Mouse (Mus musculus): ENCODE data around the gene Msl2.

The Msl2 gene

GRCm38 (mm10) chr9:101075091-101075581 lies 1.2 kb downstream of the Msl2 start:
- no peak for DNase-seq

- no peak for DNase-seq
Measured at GRCm38 (mm10) chr9:101075694-101076093, 1.8 kb downstream of the Msl2 start.

- no peak for DNase-seq
Measured at GRCm38 (mm10) chr9:101076095-101076875, 2.4 kb downstream of the Msl2 start.

GRCm38 (mm10) chr9:101077486-101077885 lies 3.6 kb downstream of the Msl2 start:
- DNase-seq, result no peak

- no peak for DNase-seq
Measured at GRCm38 (mm10) chr9:101078579-101078978, 4.7 kb downstream of the Msl2 start.

- no peak for DNase-seq
Measured at GRCm38 (mm10) chr9:101080046-101080685, 6.3 kb downstream of the Msl2 start.

GRCm38 (mm10) chr9:101083728-101084127 lies 9.8 kb downstream of the Msl2 start:
- DNase-seq, result no peak

- DNase-seq, result no peak
Measured at GRCm38 (mm10) chr9:101095425-101095824, 21.5 kb downstream of the Msl2 start.

GRCm38 (mm10) chr9:101096461-101096860 lies 22.6 kb downstream of the Msl2 start:
- no peak for DNase-seq

- no peak for DNase-seq
Measured at GRCm38 (mm10) chr9:101097542-101097941, 23.6 kb downstream of the Msl2 start.

- no peak for DNase-seq
Measured at GRCm38 (mm10) chr9:101099445-101099844, 25.5 kb downstream of the Msl2 start.

GRCm38 (mm10) chr9:101100163-101100562 lies 26.3 kb downstream of the Msl2 start:
- no peak for DNase-seq

- DNase-seq, result no peak
Measured at GRCm38 (mm10) chr9:101101547-101101946, 27.6 kb downstream of the Msl2 start.

- no peak for DNase-seq
Measured at GRCm38 (mm10) chr9:101102288-101102687, 28.4 kb downstream of the Msl2 start.

- no peak for DNase-seq
Measured at GRCm38 (mm10) chr9:101104931-101105330, 31.0 kb downstream of the Msl2 start.

- no peak for DNase-seq
Measured at GRCm38 (mm10) chr9:101105735-101106134, 31.8 kb downstream of the Msl2 start.

- DNase-seq, result peak; percentile 43
Measured at GRCm38 (mm10) chr9:101107386-101107785, 33.5 kb downstream of the Msl2 start.

- peak; percentile 9 for DNase-seq
Measured at GRCm38 (mm10) chr9:101110013-101110412, 36.1 kb downstream of the Msl2 start.

GRCm38 (mm10) chr9:101113317-101113716 lies 39.4 kb downstream of the Msl2 start:
- DNase-seq, result no peak

- no peak for DNase-seq
Measured at GRCm38 (mm10) chr9:101114182-101114884, 40.4 kb downstream of the Msl2 start.

GRCm38 (mm10) chr9:101143635-101144034 lies 69.7 kb downstream of the Msl2 start:
- DNase-seq, result no peak

- no peak for DNase-seq
Measured at GRCm38 (mm10) chr9:101152872-101153271, 79.0 kb downstream of the Msl2 start.

All from cerebellum, adult 11-12 months (tissue).